Mouse (Mus musculus) thymus, adult 2 months (tissue): ENCODE results near the gene Nubp1. TPM values are rescaled to one million over a fixed set of nuclear protein-coding genes. Genes with fewer than 3 reads are reported as not detected.
A peak's percentile ranks its signal among the peaks of the same experiment; 100 is the strongest.

ENCODE experiments used
- DNase-seq: peaks from one replicate; pipeline ENCODE4 v3.0.0; 2021
- H3K27ac ChIP-seq: fragments of 200-500 bp; 2 replicates; pipeline ENCODE4 v1.5.1; 2012; ENCODE audit warnings: low read length, control low read depth; ENCODE audit not compliant: control insufficient read depth, insufficient read depth
- H3K27me3 ChIP-seq: fragments of 200-500 bp; 2 replicates; pipeline ENCODE4 v1.6.1; 2012; ENCODE audit warnings: mild to moderate bottlenecking, low read length, moderate library complexity, mixed read lengths; ENCODE audit not compliant: control insufficient read depth, insufficient read depth
- H3K36me3 ChIP-seq: fragments of 200-500 bp; 2 replicates; pipeline ENCODE4 v1.6.1; 2012; ENCODE audit warnings: mild to moderate bottlenecking, low read length, moderate library complexity; ENCODE audit not compliant: control insufficient read depth, insufficient read depth
- H3K4me1 ChIP-seq: fragments of 200-500 bp; replicated peaks from 2 replicates; pipeline ENCODE4 v1.6.1; 2012; ENCODE audit warnings: low read length; ENCODE audit not compliant: control insufficient read depth, insufficient read depth
- H3K4me3 ChIP-seq: fragments of 200-500 bp; 2 replicates; pipeline ENCODE4 v1.5.1; 2012; ENCODE audit warnings: mild to moderate bottlenecking, low read length, control low read depth, moderate library complexity; ENCODE audit not compliant: control insufficient read depth, insufficient read depth
- CTCF ChIP-seq: fragments of 200-500 bp; IDR thresholded peaks from 2 replicates; pipeline ENCODE4 v1.5.1; 2012; ENCODE audit warnings: mild to moderate bottlenecking, control low read depth, low read length, moderate library complexity, borderline replicate concordance; ENCODE audit not compliant: control insufficient read depth, poor library complexity, insufficient read depth; ENCODE audit errors: extremely low read depth
- POLR2A ChIP-seq: fragments of 200-500 bp; IDR thresholded peaks from 2 replicates; pipeline ENCODE4 v1.6.1; 2012; ENCODE audit warnings: mild to moderate bottlenecking, low read length, control low read depth, moderate library complexity; ENCODE audit not compliant: control insufficient read depth, poor library complexity, insufficient read depth; ENCODE audit errors: extremely low read depth
- WGBS: fragments of 180-500 bp; shearing (Covaris S2); methylation state at CpG from one replicate; pipeline ENCODE4 v1.1.7; 2018; 5-methylcytosine and 5-hydroxymethylcytosine counted together
- polyA plus RNA-seq: library from polyadenylated mRNA; depleted of rRNA; stranded (reverse); fragments of >200 nt; gene quantifications from 2 replicates; pipeline ENCODE4 v1.2.3, GENCODE M21; 2012

Gene Nubp1
- polyA plus RNA-seq, 1 experiment = 67.4 TPM

GRCm38 (mm10) chr16:10415976-10416375 lies 4.2 kb downstream of the Nubp1 start:
- no peak; the same call in 1 of the 2 replicates for TF ChIP-seq CTCF
- TF ChIP-seq POLR2A = no peak
- H3K27ac ChIP-seq = no peak overlapping the region
- peaks cover 38% of the 10 kb centered on the region for H3K36me3 ChIP-seq
- H3K4me3 ChIP-seq = no peak overlapping the region
- no peaks in the 10 kb centered on the region for H3K4me1 ChIP-seq
- peak; percentile 23 for DNase-seq
- H3K27me3 ChIP-seq = no peaks in the 10 kb centered on the region
- 85% methylated on average over 6 of the region's 6 CpGs for WGBS

- H3K4me1 ChIP-seq = no peaks in the 10 kb centered on the region
- peak; percentile 33 for DNase-seq
- whole genome bisulfite sequencing = 98% methylated on average over 4 of the region's 4 CpGs
- no peak overlapping the region for H3K27ac ChIP-seq
- H3K4me3 ChIP-seq = no peak overlapping the region
- H3K27me3 ChIP-seq = no peaks in the 10 kb centered on the region
- peaks cover 45% of the 10 kb centered on the region for H3K36me3 ChIP-seq
- TF ChIP-seq POLR2A (no peak), CTCF (no peak)
Observed at GRCm38 (mm10) chr16:10416866-10417265, 5.1 kb downstream of the Nubp1 start.

GRCm38 (mm10) chr16:10417723-10418259 lies 6.0 kb downstream of the Nubp1 start:
- H3K27ac ChIP-seq = no peak overlapping the region
- peaks cover 47% of the 10 kb centered on the region for H3K36me3 ChIP-seq
- H3K4me3 ChIP-seq = no peak overlapping the region
- TF ChIP-seq POLR2A (no peak), CTCF (no peak)
- no peak for DNase-seq
- 95% methylated on average over 9 of the region's 9 CpGs for WGBS
- no peaks in the 10 kb centered on the region for H3K27me3 ChIP-seq
- no peaks in the 10 kb centered on the region for H3K4me1 ChIP-seq

- H3K36me3 ChIP-seq = peaks cover 65% of the 10 kb centered on the region
- TF ChIP-seq CTCF (no peak), POLR2A (no peak)
- no peaks in the 10 kb centered on the region for H3K27me3 ChIP-seq
- WGBS = 98% methylated on average over 9 of the region's 9 CpGs
- H3K4me3 ChIP-seq = no peak overlapping the region
- no peaks in the 10 kb centered on the region for H3K4me1 ChIP-seq
- no peak for DNase-seq
- no peak overlapping the region for H3K27ac ChIP-seq
Observed at GRCm38 (mm10) chr16:10420447-10421054, 8.8 kb downstream of the Nubp1 start.

GRCm38 (mm10) chr16:10431911-10432310 lies 20.2 kb downstream of the Nubp1 start:
- H3K27me3 ChIP-seq = no peaks in the 10 kb centered on the region
- WGBS = 86% methylated on average over 1 of the region's 1 CpGs
- H3K27ac ChIP-seq = no peak overlapping the region
- no peak for DNase-seq
- no peaks in the 10 kb centered on the region for H3K36me3 ChIP-seq
- H3K4me1 ChIP-seq = peaks cover 23% of the 10 kb centered on the region
- TF ChIP-seq POLR2A (no peak), CTCF (no peak)
- no peak overlapping the region for H3K4me3 ChIP-seq

- no peaks in the 10 kb centered on the region for H3K36me3 ChIP-seq
- WGBS = 90% methylated on average over 4 of the region's 4 CpGs
- TF ChIP-seq CTCF (no peak), POLR2A (no peak)
- H3K4me3 ChIP-seq = no peak overlapping the region
- no peak overlapping the region for H3K27ac ChIP-seq
- peaks cover 18% of the 10 kb centered on the region for H3K4me1 ChIP-seq
- no peak for DNase-seq
- H3K27me3 ChIP-seq = no peaks in the 10 kb centered on the region
Observed at GRCm38 (mm10) chr16:10432387-10432786, 20.6 kb downstream of the Nubp1 start.

- H3K27me3 ChIP-seq = no peaks in the 10 kb centered on the region
- no peak for DNase-seq
- H3K4me1 ChIP-seq = peaks cover 11% of the 10 kb centered on the region
- TF ChIP-seq CTCF (no peak), POLR2A (no peak)
- H3K36me3 ChIP-seq = no peaks in the 10 kb centered on the region
- H3K4me3 ChIP-seq = no peak overlapping the region
- H3K27ac ChIP-seq = no peak overlapping the region
- WGBS = 85% methylated on average over 5 of the region's 5 CpGs
Observed at GRCm38 (mm10) chr16:10433344-10433743, 21.6 kb downstream of the Nubp1 start.
